Mouse (Mus musculus): ENCODE measurements at regions not wholly inside any gene's neighbourhood (a gene's known extent, or its start where the extent isn't known, plus 50 kb on each side); places are given as distances from the start of the nearest gene placed in this dataset.

- DNase-seq, result no peak
- 86% methylated on average over 6 of the region's 6 CpGs for WGBS
Observed at GRCm38 (mm10) chr16:78637452-78637851, 60.9 kb upstream of the D16Ertd472e start.

GRCm38 (mm10) chr16:78637015-78637414 is 60.5 kb upstream of the D16Ertd472e start:
- H3K4me3 ChIP-seq (replicated peaks; ENCODE audit: extremely low read depth, low read depth, low read length), result no peak overlapping the region
- WGBS, result 25% methylated on average over 5 of the region's 5 CpGs
- no peaks in the 10 kb centered on the region for H3K4me1 ChIP-seq (ENCODE audit: control insufficient read depth, insufficient read depth, low read length)
- no peak for DNase-seq
- TF ChIP-seq POLR2A (IDR thresholded peaks at IDR 0.05; ENCODE audit: borderline replicate concordance, extremely low read depth, low read depth, low read length) (no peak), CTCF (IDR thresholded peaks at IDR 0.05; ENCODE audit: insufficient read depth, low read length) (peak; percentile 24; the same call in 1 of the 2 replicates)

More at GRCm38 (mm10) chr16:78637452-78637851, 60.9 kb upstream of the D16Ertd472e start:
- TF ChIP-seq POLR2A (IDR thresholded peaks at IDR 0.05; ENCODE audit: borderline replicate concordance, extremely low read depth, low read depth, low read length), result no peak
- TF ChIP-seq CTCF (IDR thresholded peaks at IDR 0.05; ENCODE audit: insufficient read depth, low read length), result no peak
- Histone ChIP-seq H3K4me3 (replicated peaks; ENCODE audit: extremely low read depth, low read depth, low read length) (no peak overlapping the region), H3K4me1 (ENCODE audit: control insufficient read depth, insufficient read depth, low read length) (no peaks in the 10 kb centered on the region)

- Histone ChIP-seq H3K4me1 (ENCODE audit: control insufficient read depth, insufficient read depth, low read length) (no peaks in the 10 kb centered on the region), H3K4me3 (replicated peaks; ENCODE audit: extremely low read depth, low read depth, low read length) (no peak overlapping the region)
- TF ChIP-seq CTCF (IDR thresholded peaks at IDR 0.05; ENCODE audit: insufficient read depth, low read length) (no peak), POLR2A (IDR thresholded peaks at IDR 0.05; ENCODE audit: borderline replicate concordance, extremely low read depth, low read depth, low read length) (no peak)
- DNase-seq, result no peak
- WGBS, result 89% methylated on average over 5 of the region's 5 CpGs
Observed at GRCm38 (mm10) chr16:78635774-78636173, 59.3 kb upstream of the D16Ertd472e start.

- TF ChIP-seq CTCF (IDR thresholded peaks at IDR 0.05; ENCODE audit: insufficient read depth, low read length), result peak; percentile 85
- TF ChIP-seq POLR2A (IDR thresholded peaks at IDR 0.05; ENCODE audit: borderline replicate concordance, extremely low read depth, low read depth, low read length), result no peak
- H3K4me3 ChIP-seq (replicated peaks; ENCODE audit: extremely low read depth, low read depth, low read length), result no peak overlapping the region
- DNase-seq, result peak; percentile 54
- H3K4me1 ChIP-seq (ENCODE audit: control insufficient read depth, insufficient read depth, low read length), result no peaks in the 10 kb centered on the region
- 22% methylated on average over 8 of the region's 8 CpGs for WGBS
Observed at GRCm38 (mm10) chr16:78635257-78635656, 58.7 kb upstream of the D16Ertd472e start.

- TF ChIP-seq CTCF (IDR thresholded peaks at IDR 0.05; ENCODE audit: insufficient read depth, low read length) (no peak), POLR2A (IDR thresholded peaks at IDR 0.05; ENCODE audit: borderline replicate concordance, extremely low read depth, low read depth, low read length) (no peak)
- H3K4me3 ChIP-seq (replicated peaks; ENCODE audit: extremely low read depth, low read depth, low read length), result no peak overlapping the region
- WGBS, result 61% methylated on average over 5 of the region's 5 CpGs
- no peak for DNase-seq
- H3K4me1 ChIP-seq (ENCODE audit: control insufficient read depth, insufficient read depth, low read length), result no peaks in the 10 kb centered on the region
Observed at GRCm38 (mm10) chr16:78631797-78632196, 55.3 kb upstream of the D16Ertd472e start.

GRCm38 (mm10) chr16:78626803-78627202 is 50.3 kb upstream of the D16Ertd472e start:
- DNase-seq, result no peak
- no peak overlapping the region for H3K4me3 ChIP-seq (replicated peaks; ENCODE audit: extremely low read depth, low read depth, low read length)
- WGBS, result 40% methylated on average over 2 of the region's 2 CpGs

More at GRCm38 (mm10) chr16:78626803-78627202, 50.3 kb upstream of the D16Ertd472e start:
- TF ChIP-seq POLR2A (IDR thresholded peaks at IDR 0.05; ENCODE audit: borderline replicate concordance, extremely low read depth, low read depth, low read length) (no peak), CTCF (IDR thresholded peaks at IDR 0.05; ENCODE audit: insufficient read depth, low read length) (no peak)
- H3K4me1 ChIP-seq (ENCODE audit: control insufficient read depth, insufficient read depth, low read length), result no peaks in the 10 kb centered on the region

All from lung, adult 2 months (tissue).